Mouse (Mus musculus): ENCODE results near the gene Scgb1b10.
"Not testable (repeated sequence)": the region's sequence is repeated elsewhere in the genome, so short reads cannot be mapped to it uniquely, and the experiment has no call there.

Scgb1b10 gene

GRCm38 (mm10) chr7:32100553-32100952 is at the start of gene Scgb1b10:
Gene Scgb1b10, plus strand, starts transcription at chr7:32100853.
- not testable (repeated sequence) for DNase-seq
